9 mouse cellular contexts compared by ENCODE assay signal in the genomic region with DNA sequence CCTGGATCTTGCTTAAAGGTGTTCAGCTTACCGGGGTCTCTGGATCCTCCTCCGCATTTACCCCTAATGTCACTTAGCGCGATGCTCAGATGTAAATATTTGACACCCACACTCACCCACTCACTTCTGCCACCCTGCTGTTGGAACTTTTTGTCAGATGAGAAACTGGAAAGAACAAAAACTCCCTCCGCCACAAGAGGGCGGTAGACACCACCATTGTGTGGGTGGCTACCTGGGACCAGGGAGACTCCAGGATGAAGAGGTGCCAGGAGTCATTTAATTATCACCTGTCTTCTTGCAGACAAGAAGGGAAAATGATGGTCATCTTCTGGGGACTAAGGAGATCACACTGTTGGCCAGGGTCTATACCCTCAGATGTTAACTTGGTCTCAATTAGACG. TPM values are rescaled to one million over a fixed set of nuclear protein-coding genes. Genes with fewer than 3 reads are reported as not detected.
DNase-seq lines count a peak whose midpoint lies in the region; ATAC-seq and TF ChIP-seq lines count a peak whose summit lies in the region.
"Had no signal": no experiment of that assay in that cellular context is flagged by ENCODE, and none has a peak within 500 bp of the region (broad histone marks: within the 10 kb centered on the region; RNA-seq: fewer than 3 reads in every experiment).

No protein-coding gene starts in this region.

- no peak for TF ChIP-seq EP300 in stomach, postnatal 0 days (optimal IDR thresholded peaks at IDR 0.05)

- H3K27me3 ChIP-seq in forebrain, embryonic 14.5 days (replicated peaks; ENCODE audit: control insufficient read depth, insufficient read depth, low read length) = no peaks in the 10 kb centered on the region
- H3K27me3 ChIP-seq in forebrain, embryonic 12.5 days = no peaks in the 10 kb centered on the region
- H3K27me3 ChIP-seq in embryonic facial prominence, embryonic 10.5 days (replicated peaks; ENCODE audit: low read depth, poor library complexity, severe bottlenecking) = 0 out of 2 replicates have a peak, but pooled peaks cover 5% of the 10 kb centered on the region
- no peaks in the 10 kb centered on the region for H3K27me3 ChIP-seq in stomach, postnatal 0 days (ENCODE audit: control insufficient read depth, insufficient read depth, low read length)

- H3K27ac ChIP-seq in forebrain, embryonic 14.5 days (ENCODE audit: low read depth, low read length) = no peak overlapping the region
- H3K27ac ChIP-seq in forebrain, embryonic 12.5 days = no peak overlapping the region
- H3K27ac ChIP-seq in embryonic facial prominence, embryonic 10.5 days (replicated peaks) = no peak overlapping the region
- no peak overlapping the region for H3K27ac ChIP-seq in layer of hippocampus, adult 2 months
- no peak overlapping the region for H3K27ac ChIP-seq in stomach, postnatal 0 days (replicated peaks)
- H3K27ac ChIP-seq: limb, embryonic 13.5 days had no signal

- WGBS in forebrain, embryonic 14.5 days = 21% methylated on average over 7 of the region's 7 CpGs
- WGBS in forebrain, embryonic 12.5 days = 22% methylated on average over 7 of the region's 7 CpGs
- 18% methylated on average over 7 of the region's 7 CpGs for WGBS in embryonic facial prominence, embryonic 10.5 days
- 15% methylated on average over 7 of the region's 7 CpGs for whole genome bisulfite sequencing in stomach, postnatal 0 days

- no peak overlapping the region for H3K9ac ChIP-seq in forebrain, embryonic 14.5 days (ENCODE audit: low read length)
- no peak overlapping the region for H3K9ac ChIP-seq in forebrain, embryonic 12.5 days
- no peak overlapping the region for H3K9ac ChIP-seq in stomach, postnatal 0 days (ENCODE audit: low read length)
- H3K9ac ChIP-seq: limb, embryonic 13.5 days had no signal

- TF ChIP-seq CTCF in layer of hippocampus, adult 2 months (conservative IDR thresholded peaks at IDR 0.05) = peak; percentile 89
- peak; percentile 89 for TF ChIP-seq CTCF in stomach, postnatal 0 days (IDR thresholded peaks at IDR 0.05; ENCODE audit: low read depth)

- no peaks in the 10 kb centered on the region for H3K36me3 ChIP-seq in forebrain, embryonic 14.5 days (ENCODE audit: control insufficient read depth, insufficient read depth, low read length)
- H3K36me3 ChIP-seq in forebrain, embryonic 12.5 days (replicated peaks) = no peaks in the 10 kb centered on the region
- H3K36me3 ChIP-seq in embryonic facial prominence, embryonic 10.5 days (replicated peaks) = no peaks in the 10 kb centered on the region
- H3K36me3 ChIP-seq in stomach, postnatal 0 days (ENCODE audit: control insufficient read depth, insufficient read depth, low read length) = no peaks in the 10 kb centered on the region
- H3K36me3 ChIP-seq: limb, embryonic 13.5 days had no signal

- peak; percentile 44 for DNase-seq in forebrain, embryonic 14.5 days (ENCODE audit: low spot score)
- DNase-seq in A20 (ENCODE audit: low read depth, low spot score) = peak; percentile 78
- peak; percentile 72 for DNase-seq in adrenal gland, postnatal 14 days
- DNase-seq in embryonic facial prominence, embryonic 10.5 days (ENCODE audit: low spot score) = peak; percentile 64
- peak; percentile 59 to 82 for DNase-seq in layer of hippocampus, adult 2 months (ENCODE audit: low spot score in 2 of 2)
- DNase-seq in lung, postnatal 14 days = peak; percentile 81
- peak; percentile 83 for DNase-seq in stomach, postnatal 0 days (ENCODE audit: low spot score)

- H3K4me3 ChIP-seq in forebrain, embryonic 14.5 days (ENCODE audit: low read depth, low read length) = no peak overlapping the region
- H3K4me3 ChIP-seq in forebrain, embryonic 12.5 days (replicated peaks) = no peak overlapping the region
- H3K4me3 ChIP-seq in embryonic facial prominence, embryonic 10.5 days = no peak overlapping the region
- H3K4me3 ChIP-seq in layer of hippocampus, adult 2 months = no peak overlapping the region
- no peak overlapping the region for H3K4me3 ChIP-seq in stomach, postnatal 0 days (ENCODE audit: low read depth, low read length)
- H3K4me3 ChIP-seq: limb, embryonic 13.5 days had no signal

- ATAC-seq in forebrain, embryonic 14.5 days = no peak
- ATAC-seq in forebrain, embryonic 12.5 days (ENCODE audit: low FRiP score) = no peak
- ATAC-seq in stomach, postnatal 0 days (ENCODE audit: low FRiP score, low TSS enrichment) = no peak

- H3K4me2 ChIP-seq in forebrain, embryonic 14.5 days (ENCODE audit: low read length) = no peak overlapping the region
- H3K4me2 ChIP-seq in forebrain, embryonic 12.5 days = no peak overlapping the region
- H3K4me2 ChIP-seq in stomach, postnatal 0 days (replicated peaks; ENCODE audit: low read depth) = no peak overlapping the region
- H3K4me2 ChIP-seq: limb, embryonic 13.5 days had no signal

- H3K4me1 ChIP-seq in forebrain, embryonic 14.5 days (ENCODE audit: control insufficient read depth, insufficient read depth, low read length) = no peaks in the 10 kb centered on the region
- peaks cover 4% of the 10 kb centered on the region; the same call in 1 of the 2 replicates for H3K4me1 ChIP-seq in forebrain, embryonic 12.5 days
- H3K4me1 ChIP-seq in embryonic facial prominence, embryonic 10.5 days = peaks cover 4% of the 10 kb centered on the region; the same call in 1 of the 2 replicates
- no peaks in the 10 kb centered on the region for H3K4me1 ChIP-seq in stomach, postnatal 0 days (replicated peaks; ENCODE audit: control insufficient read depth, insufficient read depth)

- no peaks in the 10 kb centered on the region for H3K9me3 ChIP-seq in forebrain, embryonic 14.5 days (replicated peaks; ENCODE audit: control insufficient read depth, low read length)
- H3K9me3 ChIP-seq in forebrain, embryonic 12.5 days = no peaks in the 10 kb centered on the region
- no peaks in the 10 kb centered on the region for H3K9me3 ChIP-seq in embryonic facial prominence, embryonic 10.5 days
- H3K9me3 ChIP-seq in stomach, postnatal 0 days (ENCODE audit: control insufficient read depth, low read length) = no peaks in the 10 kb centered on the region
- H3K9me3 ChIP-seq: limb, embryonic 13.5 days had no signal

RNA-seq across cellular contexts. Expression of gene Uts2, which starts 30.3 kb away (rescaled TPM):
- polyA plus RNA-seq in forebrain, embryonic 14.5 days (2014; fragmentation: Nextera tagmentation; extraction: Ambion mirVana) = not detected in 2 replicates
- polyA plus RNA-seq in forebrain, embryonic 12.5 days (2016; fragmentation: Nextera tagmentation; extraction: Ambion mirVana) = not detected in 2 replicates
- not detected in 2 replicates for total RNA-seq in adrenal gland, postnatal 14 days (2021)
- not detected in 2 replicates for polyA plus RNA-seq in embryonic facial prominence, embryonic 10.5 days (2016; fragmentation: Nextera tagmentation; extraction: Ambion mirVana)
- total RNA-seq in layer of hippocampus, adult 2 months (2021) = not detected
- 0.34 and 0.64 TPM in 2 replicates for polyA plus RNA-seq in stomach, postnatal 0 days (2015; fragmentation: Nextera tagmentation; extraction: Ambion mirVana)
- polyA plus RNA-seq: limb, embryonic 13.5 days had no signal

RNA-seq across cellular contexts. Expression of gene Tnfrsf9, which starts 52.2 kb away (rescaled TPM):
- 0.11 TPM in 1 of 2 replicates, not detected in the other for polyA plus RNA-seq in forebrain, embryonic 14.5 days (2014; fragmentation: Nextera tagmentation; extraction: Ambion mirVana)
- polyA plus RNA-seq in forebrain, embryonic 12.5 days (2016; fragmentation: Nextera tagmentation; extraction: Ambion mirVana) = 0.54 TPM in 1 of 2 replicates, not detected in the other
- 0.15 and 0.60 TPM in 2 replicates for total RNA-seq in adrenal gland, postnatal 14 days (2021)
- 0.38 and 0.69 TPM in 2 replicates for polyA plus RNA-seq in embryonic facial prominence, embryonic 10.5 days (2016; fragmentation: Nextera tagmentation; extraction: Ambion mirVana)
- under 1 TPM; 0.39 to 0.41 TPM for total RNA-seq in layer of hippocampus, adult 2 months (2021)
- 0.22 and 0.23 TPM in 2 replicates for polyA plus RNA-seq in stomach, postnatal 0 days (2015; fragmentation: Nextera tagmentation; extraction: Ambion mirVana)

RNA-seq across cellular contexts. Expression of gene Park7, which starts 52.3 kb away (rescaled TPM):
- 447 and 495 TPM in 2 replicates for polyA plus RNA-seq in forebrain, embryonic 14.5 days (2014; fragmentation: Nextera tagmentation; extraction: Ambion mirVana)
- 379 and 381 TPM in 2 replicates for polyA plus RNA-seq in forebrain, embryonic 12.5 days (2016; fragmentation: Nextera tagmentation; extraction: Ambion mirVana)
- 251 and 259 TPM in 2 replicates for total RNA-seq in adrenal gland, postnatal 14 days (2021)
- 496 and 508 TPM in 2 replicates for polyA plus RNA-seq in embryonic facial prominence, embryonic 10.5 days (2016; fragmentation: Nextera tagmentation; extraction: Ambion mirVana)
- 100 to 1,000 TPM; 250 to 252 TPM for total RNA-seq in layer of hippocampus, adult 2 months (2021)
- 253 and 262 TPM in 2 replicates for polyA plus RNA-seq in stomach, postnatal 0 days (2015; fragmentation: Nextera tagmentation; extraction: Ambion mirVana)
